Mouse (Mus musculus): ENCODE results near the gene Evi2a.

Evi2a gene

DNA sequence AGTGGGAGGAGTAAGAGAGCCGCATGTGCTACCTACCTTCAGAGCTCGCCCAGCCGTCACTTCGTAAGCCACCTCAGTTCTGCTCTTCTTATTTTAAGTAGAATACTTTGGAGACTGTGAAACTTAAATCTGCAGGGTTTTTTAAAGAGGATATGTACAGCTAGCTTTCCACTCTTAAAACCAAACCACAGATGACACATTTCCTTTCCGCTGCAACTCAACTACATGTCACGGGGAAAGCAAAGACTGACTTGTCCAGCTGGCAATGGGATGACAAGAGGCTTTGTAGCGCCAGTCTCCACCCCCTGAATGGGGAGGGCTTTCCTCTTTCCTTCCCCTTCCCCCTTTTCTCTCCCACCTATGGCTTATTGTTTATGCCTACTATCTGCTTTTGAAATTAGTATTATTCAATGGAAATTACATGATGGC lies at the start of gene Evi2a, which contains the start of gene Evi2:
Gene Evi2a (minus strand): TSS at position 277 of the 429 bp plus-strand sequence.
Gene Evi2 (minus strand): TSS at position 257 of the 429 bp plus-strand sequence.
- DNase-seq (ENCODE audit: low read depth, low spot score) = no peak

DNA sequence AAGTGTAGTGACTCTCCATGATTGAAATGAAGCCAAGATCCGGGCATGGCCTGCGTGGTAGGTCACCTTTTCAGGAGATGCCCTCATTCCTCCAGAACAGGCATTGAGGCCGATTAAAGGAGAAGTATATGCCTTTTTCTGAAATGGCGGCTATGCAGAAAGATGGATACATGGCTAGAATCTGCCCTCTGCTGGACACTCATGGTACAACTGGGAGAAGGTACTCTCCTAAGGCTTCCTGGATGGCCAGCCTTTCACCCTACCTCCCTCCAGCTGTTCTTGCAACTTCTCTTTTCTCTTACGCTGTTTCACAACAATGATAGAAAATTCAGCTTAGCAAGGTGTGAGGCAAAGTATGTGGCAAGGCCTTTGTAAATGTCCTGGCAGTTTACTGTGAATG lies 47.3 kb upstream of the Evi2a start:
- peak; percentile 13 for DNase-seq (ENCODE audit: low read depth, low spot score)

DNA sequence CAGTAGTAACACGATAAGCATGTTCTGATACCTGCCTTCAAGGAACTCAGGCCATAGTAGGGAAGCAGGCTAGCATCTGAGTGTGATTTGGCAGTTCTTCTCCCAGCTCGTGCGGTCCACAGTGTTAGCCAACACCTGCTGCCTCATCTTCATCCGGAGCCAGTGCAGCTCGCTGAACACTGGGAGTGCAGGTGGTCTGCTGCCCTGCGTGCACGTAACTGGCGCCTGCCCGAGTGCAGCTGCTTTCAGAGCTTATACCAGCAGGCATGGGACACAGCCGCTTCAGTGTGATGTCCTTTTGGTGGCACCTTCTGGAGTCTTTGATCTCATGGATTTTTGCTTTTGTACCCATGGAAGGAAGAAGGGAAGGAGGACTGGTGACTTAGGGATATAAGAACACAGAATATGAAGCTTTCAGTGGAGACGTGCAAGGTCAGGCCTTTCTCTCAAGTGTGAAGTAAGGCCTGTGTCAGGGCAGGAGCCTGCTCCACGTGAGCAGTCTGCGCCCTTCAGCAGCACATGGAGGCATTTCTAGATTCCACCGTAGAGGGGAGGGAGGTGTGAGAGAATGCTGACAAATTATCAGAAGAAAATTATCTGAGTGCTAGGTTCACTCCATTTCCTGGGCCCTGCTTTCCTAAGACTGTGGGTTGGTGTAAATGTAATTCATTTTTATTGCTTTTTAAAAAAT lies 45.1 kb upstream of the Evi2a start:
- no peak for DNase-seq (ENCODE audit: low read depth, low spot score)

DNA sequence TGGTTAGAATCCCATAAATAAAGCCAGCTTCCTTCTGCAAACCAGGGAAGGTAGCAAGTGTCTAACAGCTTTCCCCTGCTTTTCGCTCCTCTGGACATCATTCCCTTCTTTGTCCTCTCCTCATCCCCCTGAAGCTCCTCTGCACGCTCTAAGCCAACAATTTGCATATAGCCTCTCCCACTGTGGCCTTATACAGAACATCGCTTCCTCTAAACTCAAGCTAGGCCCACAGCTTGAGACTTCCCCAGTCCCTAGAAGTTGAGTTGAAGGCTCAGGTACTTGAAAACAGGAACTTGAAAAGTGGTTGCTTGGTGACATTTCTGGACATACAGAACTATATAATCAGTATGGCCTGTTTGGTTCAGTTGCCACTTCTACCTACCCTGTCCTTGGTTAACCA lies 43.4 kb upstream of the Evi2a start:
- DNase-seq (ENCODE audit: low read depth, low spot score) = no peak

DNA sequence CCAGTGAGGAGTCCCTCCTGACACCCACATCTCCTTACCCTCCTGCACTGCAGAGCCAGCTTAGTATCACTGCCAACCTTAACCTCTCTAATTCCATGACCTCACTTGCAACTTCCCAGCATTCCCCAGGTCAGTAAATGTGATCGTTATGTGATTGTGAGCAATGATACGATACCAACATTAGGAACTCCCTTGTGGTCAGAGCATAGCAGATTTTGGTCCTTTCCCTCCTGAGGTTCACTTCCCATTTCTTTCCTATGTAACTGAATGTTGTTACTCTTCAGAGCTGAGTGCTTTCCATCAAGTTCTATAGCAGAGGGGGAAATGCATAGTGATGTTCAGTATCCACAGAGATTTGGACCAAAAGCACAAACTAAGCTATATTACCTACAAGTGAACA lies 39.9 kb upstream of the Evi2a start:
- DNase-seq (ENCODE audit: low read depth, low spot score) = no peak

DNA sequence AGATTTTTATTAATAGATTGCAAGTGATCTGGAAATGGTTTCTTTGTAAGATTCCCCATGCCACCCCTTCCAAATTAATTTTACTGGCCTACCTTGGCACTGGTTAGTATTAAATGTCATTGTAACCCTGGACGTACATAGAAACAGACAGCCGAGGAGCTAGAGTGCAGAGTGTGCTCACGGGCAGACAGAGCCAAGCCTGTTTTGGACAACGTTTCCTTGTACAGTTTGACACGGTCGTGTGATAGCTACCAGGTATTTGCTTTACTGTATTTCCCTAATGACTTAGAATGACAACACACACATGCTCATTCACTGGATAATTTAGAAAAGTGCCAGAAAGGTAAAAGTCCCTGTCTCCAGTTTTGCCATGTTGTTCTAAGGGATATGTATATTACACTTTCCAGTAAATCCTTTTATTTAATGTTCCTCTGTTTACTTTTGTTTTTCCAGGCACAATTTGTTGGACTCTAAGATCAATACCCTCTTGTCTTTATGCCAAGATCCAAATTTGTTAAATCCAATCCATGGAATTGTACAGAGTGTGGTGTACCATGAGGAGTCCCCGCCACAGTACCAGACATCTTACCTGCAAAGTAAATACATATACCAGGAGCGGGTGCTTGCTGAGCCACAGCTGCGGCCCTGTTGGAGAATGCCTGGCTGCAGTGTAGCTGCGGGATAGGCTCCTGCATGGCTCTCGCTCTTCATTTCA lies 37.9 kb upstream of the Evi2a start:
- DNase-seq (ENCODE audit: low read depth, low spot score) = no peak

DNA sequence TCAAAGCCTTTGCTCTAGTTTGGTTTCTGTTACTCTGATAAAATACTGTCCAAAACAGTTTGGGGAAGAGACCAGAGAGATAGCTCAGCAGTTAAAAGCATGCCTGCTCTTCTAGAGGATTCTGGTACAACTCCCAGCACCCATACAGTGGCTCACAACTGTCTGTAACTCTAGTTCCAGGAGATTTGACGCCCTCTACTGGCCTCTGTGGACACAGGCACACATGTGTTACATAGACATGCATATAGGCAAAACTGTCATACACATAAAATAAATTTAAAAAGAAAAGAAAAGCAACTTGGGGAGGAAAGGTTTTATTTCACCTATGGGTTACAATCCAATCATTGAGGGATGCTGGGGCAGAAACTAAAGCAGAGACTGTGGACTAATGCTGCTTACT lies 36.5 kb upstream of the Evi2a start:
- no peak for DNase-seq (ENCODE audit: low read depth, low spot score)

DNA sequence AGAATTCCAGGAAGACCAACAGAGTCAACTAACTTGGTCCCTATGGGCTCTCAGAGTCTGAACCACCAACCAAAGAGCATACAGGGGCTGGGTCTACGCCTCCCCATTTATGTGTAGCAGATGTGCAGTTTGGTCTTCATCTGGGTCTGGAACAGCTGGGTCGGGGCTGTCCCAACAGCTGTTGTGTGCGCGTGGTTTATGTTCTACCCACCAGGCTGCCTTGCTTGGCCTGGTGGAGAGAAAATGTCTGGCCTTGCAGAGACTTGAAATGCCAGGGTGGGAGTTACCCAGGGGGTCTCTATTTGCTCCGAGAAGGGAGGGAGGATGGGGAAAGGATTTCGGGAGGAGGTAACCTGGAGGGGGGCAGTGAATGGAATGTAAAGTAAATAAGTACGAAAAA lies 33.1 kb upstream of the Evi2a start:
- no peak for DNase-seq (ENCODE audit: low read depth, low spot score)

DNA sequence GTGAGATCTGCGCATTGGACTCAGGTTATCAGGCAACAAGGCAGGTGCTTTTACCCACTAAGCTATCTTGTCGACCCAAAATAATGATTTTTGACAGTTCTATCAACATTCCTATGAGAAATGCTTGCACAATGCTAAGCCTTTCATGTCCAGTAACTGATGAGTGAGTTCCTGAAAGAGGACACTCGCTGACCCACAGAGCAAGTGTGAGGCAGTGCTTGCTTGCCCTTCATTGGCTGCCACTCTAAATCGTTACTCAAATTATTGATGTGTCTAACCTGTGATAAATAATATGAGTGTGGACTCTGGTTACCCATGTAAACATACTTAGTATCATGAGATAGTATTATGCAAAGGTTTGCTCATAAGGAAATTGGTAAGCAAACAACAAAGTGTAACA lies 30.1 kb upstream of the Evi2a start:
- DNase-seq (ENCODE audit: low read depth, low spot score) = no peak

DNA sequence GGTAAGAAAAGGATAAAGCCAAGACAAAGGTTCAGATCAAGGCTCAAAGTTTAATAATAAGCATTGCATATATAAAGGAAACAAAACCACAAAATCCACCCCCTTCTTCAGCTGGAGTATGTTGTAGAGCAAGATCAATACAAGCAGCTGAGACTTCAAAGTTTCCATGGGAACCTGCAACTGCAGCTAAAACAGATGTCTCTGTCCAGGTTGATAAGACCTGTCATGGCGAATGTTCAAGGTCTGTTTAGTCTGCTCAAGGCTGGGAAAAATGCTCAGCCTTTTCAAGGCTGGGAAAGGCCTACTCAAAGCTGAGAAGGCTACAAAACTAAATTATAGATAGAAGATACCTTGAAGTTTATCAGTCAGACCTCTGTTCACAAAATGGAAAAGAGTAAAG lies 22.2 kb upstream of the Evi2a start:
- no peak for DNase-seq (ENCODE audit: low read depth, low spot score)

DNA sequence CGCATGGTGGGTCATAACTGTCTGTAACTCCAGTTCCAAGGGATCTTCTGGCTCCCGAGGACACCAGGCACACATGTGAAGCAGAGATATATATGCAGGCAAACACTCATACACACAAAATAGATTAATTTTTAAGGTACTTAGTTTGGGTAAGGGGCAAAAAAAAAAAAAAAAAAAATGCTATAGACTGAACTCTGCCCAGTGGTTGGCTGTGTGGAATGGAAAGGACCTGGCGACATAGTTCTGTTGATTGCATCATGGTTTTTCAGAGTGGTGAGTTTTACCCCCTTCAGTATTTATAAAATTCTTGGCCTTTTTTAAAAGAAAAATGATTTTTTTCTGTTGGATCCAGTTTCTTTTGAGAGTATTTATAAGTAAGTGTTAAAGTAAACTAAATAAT lies 5.9 kb upstream of the Evi2a start:
- no peak for DNase-seq (ENCODE audit: low read depth, low spot score)

DNA sequence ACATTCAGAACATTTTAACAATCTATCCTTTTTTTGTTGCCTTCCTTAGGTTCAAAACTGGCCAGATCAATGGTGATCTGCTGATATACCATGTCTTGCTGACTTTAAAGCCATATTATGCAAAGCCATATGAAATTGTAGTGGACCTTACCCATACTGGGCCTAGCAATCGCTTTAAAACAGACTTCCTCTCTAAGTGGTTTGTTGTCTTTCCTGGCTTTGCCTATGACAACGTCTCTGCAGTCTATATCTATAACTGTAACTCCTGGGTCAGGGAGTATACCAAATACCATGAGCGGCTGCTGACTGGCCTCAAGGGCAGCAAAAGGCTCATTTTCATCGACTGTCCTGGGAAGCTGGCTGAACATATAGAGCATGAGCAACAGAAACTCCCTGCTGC lies 5.1 kb upstream of the Evi2a start:
- DNase-seq (ENCODE audit: low read depth, low spot score) = no peak

DNA sequence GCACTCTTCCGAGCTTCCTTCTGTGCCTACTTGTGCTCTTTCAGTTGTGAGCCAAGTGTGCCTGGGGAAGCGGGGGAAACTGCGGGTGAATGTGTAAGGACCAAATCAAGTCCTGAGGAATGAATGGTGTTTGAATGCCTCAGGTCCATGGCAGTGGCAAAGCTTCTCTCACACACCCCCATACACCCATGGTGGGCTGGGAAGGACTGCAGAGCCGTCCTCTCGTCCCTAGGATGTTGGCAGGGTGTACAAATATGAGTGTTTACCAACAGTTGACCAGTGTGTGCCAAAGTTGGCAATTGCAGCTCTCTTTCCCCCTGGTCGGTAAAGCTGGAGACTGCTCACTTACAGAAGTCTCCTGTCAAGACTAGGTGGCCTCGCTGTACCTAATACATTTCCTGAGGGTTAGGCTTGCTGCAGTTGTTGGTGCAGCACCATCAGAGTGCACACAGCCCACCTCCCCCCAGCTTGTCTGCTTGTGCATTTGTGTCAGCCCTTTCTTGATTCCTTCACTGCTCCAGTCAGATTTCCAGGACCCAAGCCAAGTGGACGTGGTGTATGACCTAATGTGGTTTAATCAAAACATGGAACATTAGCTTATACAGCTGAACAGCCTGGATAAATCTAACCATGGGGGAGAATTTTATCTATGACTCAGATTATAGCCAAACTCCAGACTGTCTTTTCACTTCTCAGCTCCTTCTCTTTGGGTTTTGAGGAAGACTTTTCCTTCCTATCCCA lies 3.7 kb upstream of the Evi2a start:
- DNase-seq (ENCODE audit: low read depth, low spot score) = no peak

DNA sequence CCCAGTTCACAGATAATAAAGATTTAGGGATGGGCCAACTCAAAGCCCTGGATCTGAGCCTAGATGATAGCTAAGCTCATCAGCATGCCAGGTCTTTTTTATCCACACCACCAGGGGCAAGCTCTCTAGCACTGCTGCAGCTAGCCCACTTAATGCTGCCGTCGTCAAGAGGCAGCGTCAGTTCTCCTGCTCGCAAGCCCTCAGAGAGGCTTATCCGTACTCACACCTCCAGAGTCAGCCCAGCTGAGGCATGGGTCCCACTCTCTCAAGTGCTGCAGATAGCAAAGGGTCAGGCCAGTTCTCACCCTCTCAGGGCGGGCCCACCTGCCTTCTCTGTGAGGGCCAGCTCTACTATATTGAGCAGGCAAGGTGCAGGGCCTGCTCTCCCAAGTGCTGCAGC lies 2.9 kb upstream of the Evi2a start:
- DNase-seq (ENCODE audit: low read depth, low spot score) = no peak

DNA sequence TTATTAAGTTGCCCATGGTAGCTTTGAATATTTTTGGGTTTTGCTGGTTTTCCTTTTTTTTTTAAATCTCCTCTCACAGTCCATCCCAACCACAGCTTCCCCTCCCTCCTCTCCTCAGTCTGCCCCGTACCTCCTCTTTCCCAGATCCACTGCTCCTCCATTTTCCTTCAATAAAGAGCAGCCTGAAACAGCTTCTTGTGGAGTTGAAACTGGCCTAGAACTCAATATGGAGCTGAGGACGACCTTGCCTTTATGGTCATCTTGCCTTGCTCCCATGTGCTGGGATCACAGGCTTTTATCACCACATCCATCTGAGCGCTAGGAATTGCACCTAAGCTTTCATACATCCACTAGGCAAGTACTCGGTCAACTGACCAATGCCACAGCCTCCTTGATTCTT lies 1.1 kb upstream of the Evi2a start:
- no peak for DNase-seq (ENCODE audit: low read depth, low spot score)

DNA sequence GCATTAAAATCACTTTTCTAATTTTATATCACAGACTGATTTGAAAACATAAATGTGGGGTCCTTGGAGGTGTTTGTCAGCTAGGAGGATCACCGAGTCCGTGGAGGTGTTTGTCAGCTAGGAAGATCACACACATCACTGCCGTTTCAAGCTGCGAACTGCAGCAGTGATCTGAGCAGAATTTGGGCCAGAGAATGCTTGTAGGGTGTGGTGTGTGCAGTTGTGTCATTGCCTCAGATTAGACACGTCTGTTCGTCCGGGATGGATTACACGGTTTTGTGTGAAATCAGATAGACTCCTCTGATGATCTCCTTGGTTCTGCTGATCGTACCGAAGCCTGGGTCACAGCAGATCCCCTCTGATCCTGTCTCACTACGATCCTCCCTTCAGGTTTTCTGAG lies 365 bp upstream of the Evi2a start:
- no peak for DNase-seq (ENCODE audit: low read depth, low spot score)

DNA sequence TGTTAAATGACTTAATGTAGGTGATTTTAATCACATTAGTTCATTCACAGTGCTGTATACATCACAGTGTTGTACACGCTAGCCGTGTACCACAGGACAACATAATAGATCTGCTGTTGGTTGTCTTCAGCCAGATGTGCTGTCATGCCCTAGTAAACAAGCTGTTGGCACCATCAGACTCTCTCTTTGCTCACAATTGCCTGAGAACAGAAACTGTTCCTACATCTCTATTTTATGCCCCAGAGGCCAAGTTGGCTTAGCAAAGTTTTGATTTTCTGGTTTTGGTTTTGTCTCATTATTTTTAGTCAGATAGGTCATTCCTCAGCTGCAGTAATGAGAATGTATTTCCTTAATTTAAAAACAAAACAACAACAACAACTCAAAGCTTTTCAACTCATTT lies 673 bp downstream of the Evi2a start:
- DNase-seq (ENCODE audit: low read depth, low spot score) = no peak

DNA sequence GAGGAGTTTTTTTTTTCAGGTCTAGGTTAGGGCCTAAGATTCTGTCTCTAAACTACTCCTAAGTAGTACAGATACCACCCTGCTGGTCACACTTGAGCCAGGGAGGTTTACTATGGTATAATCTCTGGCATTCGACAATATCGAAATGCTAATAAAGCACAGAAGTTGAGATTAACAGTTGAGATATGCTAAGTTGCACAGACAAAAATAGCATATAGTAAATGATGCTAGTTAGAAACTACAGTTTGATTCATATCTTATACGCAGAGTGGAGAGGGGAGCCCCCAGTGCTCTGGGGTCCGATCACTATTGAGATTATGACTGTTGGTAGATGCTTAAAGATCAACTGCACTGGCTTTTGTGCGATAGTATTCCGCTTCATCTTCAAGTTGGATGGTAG lies 1.2 kb downstream of the Evi2a start:
- DNase-seq (ENCODE audit: low read depth, low spot score) = no peak

DNA sequence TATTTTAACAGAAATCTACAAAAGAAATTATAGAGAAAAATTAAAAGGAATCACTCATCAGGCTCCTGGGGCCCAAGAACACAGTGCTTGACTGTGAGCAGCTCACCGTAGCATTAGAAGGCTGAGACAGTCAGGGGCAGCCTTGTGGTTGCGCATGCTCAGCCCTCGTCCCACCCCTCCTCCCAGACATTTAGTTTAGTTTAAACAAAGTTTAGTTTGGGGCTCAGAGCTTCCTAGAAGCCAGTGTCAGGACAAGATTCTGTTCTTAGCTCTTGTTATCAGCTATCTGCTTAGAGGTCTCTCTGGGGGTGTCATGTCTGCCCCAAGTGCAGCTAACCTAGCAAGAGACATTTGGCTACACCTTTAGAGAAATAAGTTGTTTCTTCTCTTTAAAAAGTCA lies 1.8 kb downstream of the Evi2a start:
- no peak for DNase-seq (ENCODE audit: low read depth, low spot score)

DNA sequence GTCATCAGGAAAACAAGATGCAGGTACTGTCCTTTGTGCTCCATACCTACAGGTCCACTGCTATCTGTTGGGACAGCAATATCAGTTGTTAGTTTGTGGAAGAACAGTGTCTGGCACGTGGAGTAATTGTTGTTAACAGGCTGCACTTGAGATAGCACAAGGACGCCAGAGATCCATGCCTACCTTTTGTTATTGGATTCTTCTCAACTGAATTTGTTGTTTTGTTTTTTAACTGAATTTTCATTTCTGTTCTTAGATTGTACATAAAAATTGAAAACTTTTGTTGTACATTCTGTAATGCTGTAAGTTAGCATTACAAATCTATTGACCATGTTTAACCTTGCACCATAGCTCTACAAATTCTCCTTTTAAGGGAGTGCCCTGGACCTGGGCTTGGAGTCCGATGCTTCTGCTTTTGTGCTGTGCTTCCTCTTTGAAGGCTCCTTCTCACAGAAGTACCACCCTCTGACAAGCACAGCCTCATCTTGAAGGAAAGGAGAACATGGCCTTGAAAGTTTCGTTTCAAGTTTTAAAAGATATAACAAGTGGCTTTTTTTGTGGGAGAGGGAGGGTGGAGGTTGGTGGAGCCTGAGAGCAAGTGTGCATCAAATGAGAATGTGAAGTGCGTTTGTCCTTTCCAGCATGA lies 2.5 kb downstream of the Evi2a start:
- DNase-seq (ENCODE audit: low read depth, low spot score) = no peak

DNA sequence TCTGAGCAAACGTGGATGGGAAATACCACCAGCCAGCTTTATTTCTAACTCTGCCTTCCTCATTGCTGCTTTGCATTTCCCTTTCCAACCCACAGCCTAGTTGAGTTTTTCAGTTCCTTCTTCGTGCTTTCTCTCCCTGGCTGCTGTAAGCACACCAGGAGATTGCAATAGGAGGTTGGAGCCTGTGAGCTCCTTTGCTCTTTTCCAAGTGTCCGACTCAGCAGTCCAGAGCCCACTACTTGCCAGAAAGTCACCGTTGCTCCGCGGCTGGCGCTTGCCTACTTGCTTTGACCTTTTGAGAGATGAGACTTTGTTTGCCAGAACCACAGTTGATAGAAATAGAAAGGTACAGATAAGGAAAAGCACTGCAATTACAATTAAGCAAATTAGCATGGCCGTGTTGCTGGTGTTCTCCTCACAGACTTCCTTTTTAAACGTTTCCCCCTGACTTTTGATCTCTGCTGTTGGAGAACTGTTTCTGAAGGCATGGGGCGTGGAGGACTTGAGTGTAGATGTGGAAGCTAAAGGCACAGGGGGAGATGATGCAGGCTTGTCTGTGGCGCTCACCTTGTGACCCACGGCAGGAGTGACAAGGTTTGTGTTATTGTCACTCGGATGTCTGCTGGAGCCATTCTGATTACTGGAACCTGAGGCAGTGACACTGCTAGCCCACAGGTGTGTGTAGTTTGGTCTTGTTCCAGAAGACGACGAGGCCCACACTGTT lies 3.2 kb downstream of the Evi2a start:
- DNase-seq (ENCODE audit: low read depth, low spot score) = no peak

DNA sequence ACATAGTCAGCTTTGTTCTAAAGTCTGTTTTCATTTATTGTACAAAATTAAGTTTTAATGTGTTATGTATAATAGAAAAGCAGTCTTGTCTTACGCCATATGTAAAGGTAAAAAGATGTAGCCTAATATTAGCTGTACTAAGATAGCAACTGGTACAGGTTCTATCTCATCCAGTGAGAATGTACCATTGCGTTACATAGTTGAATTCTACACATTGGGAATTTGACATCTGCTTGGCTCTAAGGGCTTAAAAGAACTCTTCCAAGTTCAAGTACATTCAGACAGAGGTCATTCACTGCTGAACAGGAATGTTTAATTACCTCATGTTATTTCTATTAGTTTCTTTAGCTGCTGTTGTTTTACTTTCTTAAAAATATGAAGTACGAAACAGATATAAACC lies 3.9 kb downstream of the Evi2a start:
- no peak for DNase-seq (ENCODE audit: low read depth, low spot score)

Data from c-Kit-negative CD71-positive TER-119-positive erythroid progenitor cells, embryonic 14.5 days (primary cell).